Mouse (Mus musculus) left cerebral cortex, postnatal 14 days (tissue): ENCODE measurements around the gene Vmo1. TPM values are rescaled to one million over a fixed set of nuclear protein-coding genes. Genes with fewer than 3 reads are reported as not detected.
"Not testable (repeated sequence)": the region's sequence is repeated elsewhere in the genome, so short reads cannot be mapped to it uniquely, and the experiment has no call there.

Experiments
- DNase-seq, 2 experiments: peaks; one replicate each; pipeline ENCODE4 v3.0.0; 2021 to 2022; ENCODE audit warnings: low spot score in 2 of 2, mixed read lengths in 1 of 2
- intact Hi-C: fragments of 180-260 bp; cut with DNase I; formaldehyde crosslinking; loops from one replicate; pipeline ENCODE4 v1.15.1; 2025
- total RNA-seq, 2 experiments: library from RNA; stranded (reverse); gene quantifications; 2 replicates each; pipeline ENCODE4 v1.2.3; 2021

The Vmo1 gene
- total RNA-seq, 2 experiments from 2014 or later: not detected

- intact Hi-C loops: no loop called here
- DNase-seq: no peak
Measured at GRCm38 (mm10) chr11:70489138-70489537, 25.3 kb downstream of the Vmo1 start.

GRCm38 (mm10) chr11:70487816-70488215 lies 26.6 kb downstream of the Vmo1 start:
- no peak for DNase-seq
- intact Hi-C loops: no loop called here

- intact Hi-C loops: no loop called here
- no peak for DNase-seq
Measured at GRCm38 (mm10) chr11:70485498-70485897, 28.9 kb downstream of the Vmo1 start.

DNA sequence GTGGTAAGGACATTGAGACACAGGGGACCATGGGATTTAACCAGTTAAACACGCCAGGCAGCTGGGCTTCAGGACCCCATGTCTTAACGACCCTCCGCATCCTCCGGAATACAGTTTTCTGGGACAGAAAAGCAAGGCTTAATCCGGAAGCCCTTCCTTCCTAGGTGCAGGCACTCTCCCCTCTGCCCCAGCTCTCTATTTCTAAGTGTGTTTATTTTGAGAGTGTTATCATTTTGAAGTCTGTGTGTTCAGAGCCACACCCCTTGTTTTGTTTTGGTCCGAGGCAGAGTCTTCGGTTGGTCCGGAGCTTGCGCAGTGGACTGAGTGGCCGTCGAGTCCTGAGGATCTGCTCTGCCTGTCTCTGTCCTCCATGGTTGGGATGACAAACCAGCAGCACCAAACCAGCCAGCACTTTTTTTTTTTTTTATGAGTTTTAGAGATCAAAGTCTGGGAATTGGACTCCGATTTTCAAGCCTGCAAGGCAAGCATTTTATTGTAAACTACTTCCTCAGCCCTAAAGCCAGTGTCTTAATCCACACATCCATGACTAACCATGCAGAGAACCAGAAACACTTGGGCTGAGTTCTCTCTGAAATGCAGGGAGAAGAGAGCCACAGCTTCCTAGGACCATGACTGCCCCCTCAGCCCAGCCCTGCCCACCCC lies 39.4 kb downstream of the Vmo1 start:
- intact Hi-C loops: no loop called here
- DNase-seq: no peak

DNA sequence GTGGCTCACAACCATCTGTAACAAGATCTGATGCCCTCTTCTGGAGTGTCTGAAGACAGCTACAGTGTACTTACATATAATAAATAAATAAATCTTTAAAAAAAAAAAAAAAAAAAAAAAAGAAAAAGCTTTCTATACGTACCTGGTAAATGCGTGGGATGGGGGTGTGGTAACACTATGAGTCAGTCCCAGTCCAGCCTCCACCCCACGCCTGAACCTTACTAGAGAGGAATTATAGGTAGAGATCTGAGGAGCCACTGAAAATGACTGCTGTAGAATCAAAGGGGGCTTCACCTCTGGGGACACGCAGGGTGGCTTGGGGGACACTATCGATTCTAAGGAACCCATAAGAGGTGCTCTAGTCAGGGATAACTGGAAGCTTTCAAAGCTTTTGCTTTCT lies 41.1 kb downstream of the Vmo1 start:
- intact Hi-C loops, DNase-seq: not testable (repeated sequence)

- intact Hi-C loops: no loop called here
- DNase-seq: no peak
Measured at GRCm38 (mm10) chr11:70472716-70473115, 41.7 kb downstream of the Vmo1 start.

GRCm38 (mm10) chr11:70469764-70470163 lies 44.7 kb downstream of the Vmo1 start:
- DNase-seq: no peak
- intact Hi-C loops: no loop called here

GRCm38 (mm10) chr11:70467902-70468619 lies 46.4 kb downstream of the Vmo1 start:
- DNase-seq: no peak
- intact Hi-C loops: no loop called here

DNA sequence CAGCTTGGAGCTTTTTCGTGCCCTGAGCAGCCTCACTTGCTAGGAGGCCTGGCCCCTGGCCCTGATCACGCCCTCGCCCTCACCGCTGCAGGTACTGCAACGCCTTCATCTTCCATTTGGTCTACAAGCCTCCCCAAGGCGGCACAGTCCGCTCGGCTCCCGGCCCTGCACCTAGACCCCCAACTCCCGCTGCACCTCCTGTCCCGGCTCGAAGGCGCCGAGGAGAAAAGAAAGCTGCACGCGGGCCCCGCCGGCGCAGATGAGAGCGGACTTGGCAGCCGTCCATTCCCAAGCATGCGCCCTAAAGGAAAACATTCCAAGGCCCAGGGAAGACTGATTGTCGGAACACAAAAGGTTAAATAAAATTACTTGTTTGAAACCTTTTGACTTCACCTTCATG lies 48.6 kb downstream of the Vmo1 start:
- intact Hi-C loops: no loop called here
- DNase-seq: no peak

DNA sequence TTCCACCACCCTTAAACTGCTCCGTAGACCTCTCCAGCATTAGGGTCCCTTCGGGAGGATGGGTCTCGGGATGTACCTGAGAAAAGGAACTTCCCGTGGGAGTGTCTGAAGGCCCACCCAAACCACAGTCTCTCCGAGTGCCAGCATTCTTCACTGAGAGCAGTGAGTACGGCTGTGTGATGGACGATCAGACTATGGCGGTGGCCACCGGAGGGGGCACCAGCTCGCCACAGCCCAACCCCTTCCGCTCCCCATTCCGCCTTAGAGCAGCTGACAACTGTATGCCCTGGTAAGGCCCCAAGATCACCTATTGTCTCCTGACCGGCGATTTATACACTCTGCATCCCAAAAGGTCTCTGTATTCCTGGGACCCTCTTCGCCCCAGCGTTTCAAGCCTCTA lies 49.2 kb downstream of the Vmo1 start:
- intact Hi-C loops: no loop called here
- DNase-seq: no peak

DNA sequence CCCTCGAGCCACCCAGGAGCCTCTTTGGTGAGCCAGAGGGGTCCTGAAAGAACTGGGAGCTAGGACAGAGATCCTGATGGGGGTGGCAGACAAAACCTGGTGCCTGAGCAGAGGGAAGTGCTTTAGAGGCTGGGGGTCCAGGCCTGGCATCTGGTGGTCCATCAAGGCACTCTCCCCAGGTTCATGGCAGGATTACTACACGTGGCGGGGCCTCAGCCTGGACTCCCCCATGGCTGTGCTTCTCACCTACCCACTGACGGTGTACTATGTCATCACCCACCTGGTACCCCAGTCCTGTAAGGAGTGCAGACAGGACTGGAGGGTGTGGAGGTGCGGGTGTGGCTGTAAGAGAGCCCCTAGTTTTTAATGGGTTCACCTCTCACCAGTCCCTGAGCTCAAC lies 50.4 kb downstream of the Vmo1 start:
- no peak for DNase-seq
- intact Hi-C loops: no loop called here

Other genes with a start within 250 kb of the Vmo1 start
- gene Alox12e, start 192.0 kb downstream of the Vmo1 start, total RNA-seq: under 1 TPM; 0.35 to 0.76 TPM
- gene Alox15, start 162.6 kb downstream of the Vmo1 start, total RNA-seq: not detected
- 10 to 100 TPM; 38.7 to 39.9 TPM for gene Pelp1, start 104.6 kb downstream of the Vmo1 start, total RNA-seq
- 10 to 100 TPM; 75.1 to 78.6 TPM for gene Arrb2, start 82.0 kb downstream of the Vmo1 start, total RNA-seq
- 10 to 100 TPM; 14.4 to 15.9 TPM for gene Med11, start 62.7 kb downstream of the Vmo1 start, total RNA-seq
- under 1 TPM; 0.46 to 0.55 TPM for gene Zmynd15, start 55.2 kb downstream of the Vmo1 start, total RNA-seq
- gene Cxcl16, start 54.6 kb downstream of the Vmo1 start, total RNA-seq: 1 to 10 TPM in 1 of 2 experiments, under 1 TPM in 1; 0.66 to 1.3 TPM
- gene Tm4sf5, start 9.4 kb downstream of the Vmo1 start, total RNA-seq: under 1 TPM in 1 of 2 experiments, not detected in 1; 0.87 TPM
- not detected for gene Gltpd2, start 4.6 kb upstream of the Vmo1 start, total RNA-seq
- gene Psmb6, start 10.8 kb upstream of the Vmo1 start, total RNA-seq: 100 to 1,000 TPM; 181 to 196 TPM
- not detected for gene Gm40193, start 18.3 kb upstream of the Vmo1 start, total RNA-seq
- gene Pld2, start 25.4 kb upstream of the Vmo1 start, total RNA-seq: 10 to 100 TPM; 14.8 to 17.4 TPM
- gene Mink1, start 48.3 kb upstream of the Vmo1 start, total RNA-seq: 100 to 1,000 TPM; 346 to 351 TPM
- 1 to 10 TPM in 1 of 2 experiments, under 1 TPM in 1; 0.51 to 1.2 TPM for gene 4930544D05Rik, start 101.2 kb upstream of the Vmo1 start, total RNA-seq
- gene Chrne, start 104.6 kb upstream of the Vmo1 start, total RNA-seq: not detected
- gene Gp1ba, start 124.5 kb upstream of the Vmo1 start, total RNA-seq: not detected
- gene Rnf167, start 132.6 kb upstream of the Vmo1 start, total RNA-seq: 10 to 100 TPM; 67.3 to 69.1 TPM
- 100 to 1,000 TPM; 120 to 125 TPM for gene Slc25a11, start 132.9 kb upstream of the Vmo1 start, total RNA-seq
- gene Pfn1, start 140.0 kb upstream of the Vmo1 start, total RNA-seq: 100 to 1,000 TPM; 267 to 286 TPM
- gene Eno3, start 142.6 kb upstream of the Vmo1 start, total RNA-seq: 1 to 10 TPM; 8.3 to 8.6 TPM
- 10 to 100 TPM; 53.5 to 53.8 TPM for gene Spag7, start 154.8 kb upstream of the Vmo1 start, total RNA-seq
- 100 to 1,000 TPM; 217 to 223 TPM for gene Camta2, start 173.5 kb upstream of the Vmo1 start, total RNA-seq
- gene Inca1, start 185.5 kb upstream of the Vmo1 start, total RNA-seq: 1 to 10 TPM; 1.4 to 1.6 TPM
- gene Kif1c, start 185.9 kb upstream of the Vmo1 start, total RNA-seq: 10 to 100 TPM; 43.9 to 46.0 TPM
- 10 to 100 TPM; 14.6 to 14.8 TPM for gene Zfp3, start 249.6 kb upstream of the Vmo1 start, total RNA-seq